Mouse (Mus musculus) ES-Bruce4 (cell line): ENCODE measurements around the gene Pfkfb3. TPM values are rescaled to one million over a fixed set of nuclear protein-coding genes. Genes with fewer than 3 reads are reported as not detected.

Source experiments
- H3K27ac ChIP-seq: 2 replicates; pipeline ENCODE4 v1.5.1; 2012; ENCODE audit warnings: low read length, inconsistent platforms; ENCODE audit not compliant: insufficient read depth
- H3K27me3 ChIP-seq: 2 replicates; pipeline ENCODE4 v1.6.1; 2012; ENCODE audit warnings: mild to moderate bottlenecking, low read length, inconsistent platforms; ENCODE audit not compliant: control insufficient read depth, poor library complexity, insufficient read depth, severe bottlenecking
- H3K36me3 ChIP-seq: 2 replicates; pipeline ENCODE4 v1.6.1; 2012; ENCODE audit warnings: inconsistent platforms, mild to moderate bottlenecking, low read length, moderate library complexity; ENCODE audit not compliant: control insufficient read depth, poor library complexity, insufficient read depth, severe bottlenecking
- H3K4me1 ChIP-seq: one replicate; pipeline ENCODE4 v1.8.1; 2011; ENCODE audit warnings: low read length; ENCODE audit not compliant: control insufficient read depth, insufficient read depth
- H3K4me3 ChIP-seq: 2 replicates; pipeline ENCODE4 v1.5.1; 2011; ENCODE audit warnings: low read depth, mild to moderate bottlenecking, low read length
- H3K9ac ChIP-seq: 2 replicates; pipeline ENCODE4 v1.6.1; 2012; ENCODE audit warnings: low read depth, mild to moderate bottlenecking, inconsistent platforms; ENCODE audit not compliant: poor library complexity, severe bottlenecking
- H3K9me3 ChIP-seq: replicated peaks from 2 replicates; pipeline ENCODE4 v1.6.1; 2012; ENCODE audit warnings: mild to moderate bottlenecking, low read length, inconsistent platforms; ENCODE audit not compliant: control insufficient read depth, poor library complexity, insufficient read depth, severe bottlenecking
- CTCF ChIP-seq: IDR thresholded peaks from one replicate; pipeline ENCODE4 v1.8.1; 2011; ENCODE audit warnings: low read depth, low read length
- EP300 ChIP-seq: IDR thresholded peaks from 2 replicates; pipeline ENCODE4 v1.6.1; 2011; ENCODE audit warnings: low read depth, low read length; ENCODE audit not compliant: insufficient read depth
- POLR2A ChIP-seq: IDR thresholded peaks from one replicate; pipeline ENCODE4 v1.8.1; 2011; ENCODE audit warnings: low read length; ENCODE audit not compliant: insufficient read depth
- polyA plus RNA-seq: library from polyadenylated mRNA; stranded (reverse); fragments of >200 nt; gene quantifications from 2 replicates; pipeline ENCODE4 v1.2.4, GENCODE M21; 2011; ENCODE audit warnings: low read depth; ENCODE audit not compliant: missing spikeins, insufficient read depth, insufficient read length

Gene Pfkfb3
- polyA plus RNA-seq, 1 experiment = 73.8 TPM

GRCm38 (mm10) chr2:11587996-11588395 lies 34.1 kb upstream of the Pfkfb3 start:
- H3K9ac ChIP-seq = no peak overlapping the region
- no peaks in the 10 kb centered on the region for H3K27me3 ChIP-seq
- H3K4me1 ChIP-seq = no peaks in the 10 kb centered on the region
- H3K27ac ChIP-seq = no peak overlapping the region
- no peak overlapping the region for H3K4me3 ChIP-seq
- H3K9me3 ChIP-seq = no peaks in the 10 kb centered on the region
- TF ChIP-seq CTCF (no peak), EP300 (no peak), POLR2A (no peak)
- peaks cover 76% of the 10 kb centered on the region for H3K36me3 ChIP-seq

- no peaks in the 10 kb centered on the region for H3K27me3 ChIP-seq
- no peak for TF ChIP-seq CTCF
- TF ChIP-seq POLR2A = no peak
- no peak for TF ChIP-seq EP300
- H3K27ac ChIP-seq = no peak overlapping the region
- H3K9me3 ChIP-seq = no peaks in the 10 kb centered on the region
- H3K36me3 ChIP-seq = peaks cover 4% of the 10 kb centered on the region; the same call in 1 of the 2 replicates
- H3K4me1 ChIP-seq = no peaks in the 10 kb centered on the region
- no peak overlapping the region for H3K4me3 ChIP-seq
- H3K9ac ChIP-seq = no peak overlapping the region
These were observed 25.5 kb upstream of the Pfkfb3 start for GRCm38 (mm10) chr2:11579399-11579798.

- TF ChIP-seq EP300 (no peak), POLR2A (no peak), CTCF (no peak)
- no peaks in the 10 kb centered on the region for H3K9me3 ChIP-seq
- no peaks in the 10 kb centered on the region for H3K4me1 ChIP-seq
- H3K4me3 ChIP-seq = no peak overlapping the region
- H3K9ac ChIP-seq = no peak overlapping the region
- no peaks in the 10 kb centered on the region for H3K27me3 ChIP-seq
- no peak overlapping the region for H3K27ac ChIP-seq
- H3K36me3 ChIP-seq = no peaks in the 10 kb centered on the region
These were observed 24.3 kb upstream of the Pfkfb3 start for GRCm38 (mm10) chr2:11578187-11578586.

- no peak overlapping the region for H3K27ac ChIP-seq
- H3K4me3 ChIP-seq = no peak overlapping the region
- no peaks in the 10 kb centered on the region for H3K9me3 ChIP-seq
- TF ChIP-seq EP300 (no peak), CTCF (no peak), POLR2A (no peak)
- H3K36me3 ChIP-seq = no peaks in the 10 kb centered on the region
- H3K27me3 ChIP-seq = no peaks in the 10 kb centered on the region
- no peak overlapping the region for H3K9ac ChIP-seq
- no peaks in the 10 kb centered on the region for H3K4me1 ChIP-seq
These were observed 19.8 kb upstream of the Pfkfb3 start for GRCm38 (mm10) chr2:11573684-11574083.

- H3K27ac ChIP-seq = no peak overlapping the region
- H3K9ac ChIP-seq = no peak overlapping the region
- no peaks in the 10 kb centered on the region for H3K36me3 ChIP-seq
- no peak overlapping the region for H3K4me3 ChIP-seq
- no peaks in the 10 kb centered on the region for H3K9me3 ChIP-seq
- H3K4me1 ChIP-seq = no peaks in the 10 kb centered on the region
- H3K27me3 ChIP-seq = no peaks in the 10 kb centered on the region
- no peak for TF ChIP-seq POLR2A
- TF ChIP-seq EP300 = 0 out of 2 replicates have a peak, but pooled peaks have one; percentile 26
These were observed 17.2 kb upstream of the Pfkfb3 start for GRCm38 (mm10) chr2:11571004-11571535.

- Histone ChIP-seq H3K4me3 (no peak overlapping the region), H3K9me3 (no peaks in the 10 kb centered on the region), H3K4me1 (no peaks in the 10 kb centered on the region), H3K9ac (no peak overlapping the region), H3K27me3 (no peaks in the 10 kb centered on the region), H3K36me3 (no peaks in the 10 kb centered on the region), H3K27ac (no peak overlapping the region)
- no peak for TF ChIP-seq CTCF
- TF ChIP-seq POLR2A = no peak
- TF ChIP-seq EP300 = no peak
These were observed 14.6 kb upstream of the Pfkfb3 start for GRCm38 (mm10) chr2:11568471-11568870.
